Mouse (Mus musculus) intestine, postnatal 0 days (tissue): ENCODE measurements at regions not wholly inside any gene's neighbourhood (a gene's known extent, or its start where the extent isn't known, plus 50 kb on each side); places are given as distances from the start of the nearest gene placed in this dataset.

Experiments
- ATAC-seq: fragments of 200-750 bp; cut with Nextera tagmentation; 2 replicates; pipeline ENCODE4 v1.8.0; 2017; ENCODE audit warnings: mild to moderate bottlenecking, moderate TSS enrichment, moderate library complexity
- H3K27ac ChIP-seq: fragments of 300-500 bp; sonication (generic); 2 replicates; pipeline ENCODE4 v1.5.1; 2014; ENCODE audit warnings: mild to moderate bottlenecking, low read depth, low read length, moderate library complexity
- H3K27me3 ChIP-seq: fragments of 300-500 bp; sonication (generic); replicated peaks from 2 replicates; pipeline ENCODE4 v1.6.1; 2014; ENCODE audit warnings: low read length, mixed read lengths; ENCODE audit not compliant: control insufficient read depth, insufficient read depth
- H3K36me3 ChIP-seq: fragments of 300-500 bp; sonication (generic); 2 replicates; pipeline ENCODE4 v1.6.1; 2014; ENCODE audit warnings: mild to moderate bottlenecking, moderate library complexity; ENCODE audit not compliant: control insufficient read depth, insufficient read depth
- H3K4me1 ChIP-seq: fragments of 300-500 bp; sonication (generic); replicated peaks from 2 replicates; pipeline ENCODE4 v1.6.1; 2014; ENCODE audit warnings: antibody characterized with exemption, low read length, mixed read lengths; ENCODE audit not compliant: control insufficient read depth, insufficient read depth
- H3K4me2 ChIP-seq: fragments of 300-500 bp; sonication (generic); replicated peaks from 2 replicates; pipeline ENCODE4 v1.6.1; 2014; ENCODE audit warnings: low read depth, mild to moderate bottlenecking, moderate library complexity
- H3K4me3 ChIP-seq: fragments of 300-500 bp; sonication (generic); 2 replicates; pipeline ENCODE4 v1.5.1; 2014; ENCODE audit warnings: low read depth, low read length
- H3K9ac ChIP-seq: fragments of 300-500 bp; sonication (generic); 2 replicates; pipeline ENCODE4 v1.6.1; 2014; ENCODE audit warnings: mild to moderate bottlenecking, low read depth, low read length
- H3K9me3 ChIP-seq: fragments of 300-500 bp; sonication (generic); 2 replicates; pipeline ENCODE4 v1.6.1; 2016; ENCODE audit warnings: mixed run types; ENCODE audit not compliant: control insufficient read depth
- CTCF ChIP-seq: sonication (generic); IDR thresholded peaks from 2 replicates; pipeline ENCODE4 v1.5.1; 2016; ENCODE audit warnings: low read depth, mild to moderate bottlenecking, control low read depth, antibody characterized with exemption, moderate library complexity
- WGBS: fragments of 180-500 bp; shearing (Covaris S2); extraction: QIAGEN DNeasy Blood & Tissue Kit; methylation state at CpG from one replicate; pipeline ENCODE4 v1.1.7; 2014; 5-methylcytosine and 5-hydroxymethylcytosine counted together

DNA sequence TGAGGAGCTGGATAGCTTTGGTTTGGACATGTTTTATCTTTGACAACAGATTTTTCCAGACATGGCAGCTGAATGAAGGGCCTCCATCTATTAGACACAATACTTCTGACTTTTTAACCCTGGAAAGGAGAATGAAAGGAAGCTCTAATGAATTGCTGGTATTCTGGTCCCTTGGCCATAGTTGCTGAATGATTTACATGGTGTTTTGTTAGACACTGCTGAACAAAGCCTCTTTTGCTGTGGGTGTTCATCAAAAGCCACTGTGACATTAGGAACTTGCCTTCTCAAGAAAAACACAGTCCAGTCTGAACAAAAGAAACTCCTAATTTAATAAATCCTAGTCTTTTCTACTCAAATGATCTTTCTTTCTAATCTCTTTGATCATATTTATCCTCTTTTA lies 93.4 kb downstream of the Rgs2 start:
- Histone ChIP-seq H3K4me2 (no peak overlapping the region), H3K27me3 (no peaks in the 10 kb centered on the region), H3K9ac (no peak overlapping the region), H3K4me1 (no peaks in the 10 kb centered on the region), H3K9me3 (no peaks in the 10 kb centered on the region), H3K27ac (no peak overlapping the region), H3K4me3 (no peak overlapping the region), H3K36me3 (no peaks in the 10 kb centered on the region)
- TF ChIP-seq CTCF: no peak
- ATAC-seq: no peak

GRCm38 (mm10) chr1:143907312-143907711 lies 96.6 kb downstream of the Rgs2 start:
- H3K9me3 ChIP-seq: no peaks in the 10 kb centered on the region
- H3K4me1 ChIP-seq: no peaks in the 10 kb centered on the region
- H3K36me3 ChIP-seq: no peaks in the 10 kb centered on the region
- H3K27me3 ChIP-seq: no peaks in the 10 kb centered on the region
- no peak for TF ChIP-seq CTCF
- no peak overlapping the region for H3K4me3 ChIP-seq
- H3K27ac ChIP-seq: no peak overlapping the region
- no peak overlapping the region for H3K4me2 ChIP-seq
- no peak for ATAC-seq
- WGBS: 66% methylated on average over 6 of the region's 6 CpGs
- no peak overlapping the region for H3K9ac ChIP-seq

DNA sequence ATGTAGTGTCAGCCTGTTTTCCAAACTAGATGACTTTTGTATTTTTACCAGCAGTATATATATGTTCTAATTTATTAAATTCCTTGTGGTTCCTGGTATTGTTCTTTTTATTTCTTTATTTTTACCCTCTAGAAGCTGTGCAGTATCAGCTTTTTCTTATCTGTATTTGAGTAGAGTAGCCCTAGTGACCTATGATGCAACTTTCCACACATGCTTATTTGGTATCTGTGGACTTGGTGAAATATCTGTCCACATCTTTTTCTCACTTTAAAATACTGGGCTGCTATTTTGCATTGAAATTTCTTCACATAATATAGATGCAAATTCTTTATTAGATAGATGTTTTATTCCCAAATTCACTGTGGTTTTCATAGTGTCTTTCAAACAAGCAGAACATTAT lies 97.1 kb downstream of the Rgs2 start:
- H3K27ac ChIP-seq: no peak overlapping the region
- no peak for TF ChIP-seq CTCF
- no peaks in the 10 kb centered on the region for H3K36me3 ChIP-seq
- H3K9me3 ChIP-seq: no peaks in the 10 kb centered on the region
- no peak overlapping the region for H3K4me2 ChIP-seq
- H3K4me1 ChIP-seq: no peaks in the 10 kb centered on the region
- no peak for ATAC-seq
- H3K27me3 ChIP-seq: no peaks in the 10 kb centered on the region
- H3K9ac ChIP-seq: no peak overlapping the region
- no peak overlapping the region for H3K4me3 ChIP-seq

GRCm38 (mm10) chr1:143903985-143904384 lies 100.0 kb downstream of the Rgs2 start:
- no peak for TF ChIP-seq CTCF
- no peak for ATAC-seq
- no peaks in the 10 kb centered on the region for H3K27me3 ChIP-seq
- no peaks in the 10 kb centered on the region for H3K9me3 ChIP-seq
- 87% methylated on average over 3 of the region's 3 CpGs for WGBS
- no peaks in the 10 kb centered on the region for H3K36me3 ChIP-seq
- no peak overlapping the region for H3K4me3 ChIP-seq
- H3K4me1 ChIP-seq: no peaks in the 10 kb centered on the region
- no peak overlapping the region for H3K9ac ChIP-seq
- H3K4me2 ChIP-seq: no peak overlapping the region
- H3K27ac ChIP-seq: no peak overlapping the region

DNA sequence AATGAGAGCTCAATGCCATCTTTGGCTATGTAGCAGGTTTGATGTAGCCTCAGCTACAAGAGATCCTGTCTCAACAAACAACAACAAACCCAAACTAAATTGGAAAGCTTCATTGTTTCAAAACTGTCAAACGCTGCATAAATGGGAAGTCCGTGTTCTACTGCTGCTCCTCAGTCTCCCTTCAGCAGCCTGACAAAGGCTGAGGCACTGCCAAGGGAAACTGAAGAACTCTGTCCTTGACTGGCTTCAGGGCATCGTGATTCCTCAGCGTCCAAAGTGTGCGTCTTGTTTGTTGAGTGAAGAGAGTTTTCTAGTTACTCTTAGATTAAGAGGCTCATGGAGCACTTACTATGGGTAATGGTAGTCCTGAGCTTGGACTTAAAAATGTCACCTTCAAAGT lies 100.7 kb downstream of the Rgs2 start:
- no peak overlapping the region for H3K27ac ChIP-seq
- 69% methylated on average over 5 of the region's 5 CpGs for WGBS
- no peak for ATAC-seq

DNA sequence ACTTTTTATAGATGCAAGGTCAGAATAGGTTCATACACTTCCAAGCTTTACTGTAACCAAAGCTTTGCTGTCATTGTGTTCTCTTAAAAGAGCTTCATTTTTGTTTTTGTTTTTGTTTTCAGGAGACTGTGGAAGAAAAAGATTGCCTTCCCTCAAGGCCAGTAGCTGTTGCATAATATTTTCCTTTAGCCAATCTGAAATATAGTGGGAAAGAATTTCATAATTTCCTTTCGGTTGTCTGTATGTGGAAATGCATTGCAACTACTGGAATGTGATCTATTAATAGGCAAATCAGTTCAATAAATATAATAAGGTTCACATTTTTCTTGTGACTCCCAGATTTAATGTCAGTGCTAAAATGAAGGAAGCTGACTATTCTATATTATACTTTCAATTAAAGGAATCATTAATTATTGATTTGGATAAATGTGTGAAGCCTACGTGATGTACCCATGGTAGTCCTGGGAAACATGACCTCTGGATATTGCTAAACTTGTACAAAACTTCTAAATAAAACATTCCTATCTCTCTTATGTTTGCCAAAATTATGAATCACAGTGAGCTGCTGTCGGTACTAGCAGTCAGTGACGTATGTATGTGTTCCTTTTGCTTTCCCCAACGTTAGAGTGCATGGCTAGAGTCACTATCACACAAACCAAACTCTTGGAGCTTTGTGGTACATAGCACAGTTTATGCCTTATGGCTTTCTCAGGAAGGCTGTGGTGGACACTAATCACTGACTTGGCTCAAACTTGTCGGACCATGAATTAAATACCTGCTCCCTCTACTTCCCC lies 102.6 kb downstream of the Rgs2 start:
- no peaks in the 10 kb centered on the region for H3K9me3 ChIP-seq
- ATAC-seq: no peak
- WGBS: 71% methylated on average over 6 of the region's 6 CpGs

More for the DNA sequence above, 100.7 kb downstream of the Rgs2 start:
- no peaks in the 10 kb centered on the region for H3K36me3 ChIP-seq
- H3K9me3 ChIP-seq: no peaks in the 10 kb centered on the region
- no peaks in the 10 kb centered on the region for H3K4me1 ChIP-seq
- no peak overlapping the region for H3K4me3 ChIP-seq
- no peak overlapping the region for H3K4me2 ChIP-seq
- no peaks in the 10 kb centered on the region for H3K27me3 ChIP-seq
- no peak for TF ChIP-seq CTCF
- no peak overlapping the region for H3K9ac ChIP-seq

More for the DNA sequence above, 102.6 kb downstream of the Rgs2 start:
- Histone ChIP-seq H3K4me3 (no peak overlapping the region), H3K4me2 (no peak overlapping the region), H3K27me3 (no peaks in the 10 kb centered on the region), H3K36me3 (no peaks in the 10 kb centered on the region), H3K27ac (no peak overlapping the region), H3K4me1 (no peaks in the 10 kb centered on the region), H3K9ac (no peak overlapping the region)
- no peak for TF ChIP-seq CTCF
